Mouse (Mus musculus) limb, embryonic 14.5 days (tissue): ENCODE data around the gene Myo10. TPM values are rescaled to one million over a fixed set of nuclear protein-coding genes. Genes with fewer than 3 reads are reported as not detected.

Experiments used
- ATAC-seq: fragments of 200-750 bp; cut with Nextera tagmentation; 2 replicates; pipeline ENCODE4 v1.8.0; 2017; ENCODE audit warnings: low read depth, moderate number of reproducible peaks, moderate TSS enrichment; ENCODE audit not compliant: low FRiP score
- DNase-seq: peaks from one replicate; pipeline ENCODE4 v3.0.0-alpha.2; 2015; ENCODE audit warnings: low spot score
- H3K27ac ChIP-seq: fragments of 300-500 bp; sonication (generic); replicated peaks from 2 replicates; pipeline ENCODE4 v1.5.1; 2014; ENCODE audit warnings: low read depth, mild to moderate bottlenecking, low read length, moderate library complexity, mixed read lengths
- H3K27me3 ChIP-seq: fragments of 300-500 bp; sonication (generic); 2 replicates; pipeline ENCODE4 v1.6.1; 2014; ENCODE audit warnings: low read length, mixed read lengths; ENCODE audit not compliant: control insufficient read depth, insufficient read depth
- H3K36me3 ChIP-seq: fragments of 300-500 bp; sonication (generic); 2 replicates; pipeline ENCODE4 v1.6.1; 2014; ENCODE audit warnings: mild to moderate bottlenecking, low read length, moderate library complexity, mixed read lengths; ENCODE audit not compliant: control insufficient read depth, insufficient read depth
- H3K4me1 ChIP-seq: fragments of 300-500 bp; sonication (generic); 2 replicates; pipeline ENCODE4 v1.6.1; 2014; ENCODE audit warnings: antibody characterized with exemption, low read length, mixed read lengths; ENCODE audit not compliant: control insufficient read depth, insufficient read depth
- H3K4me2 ChIP-seq: fragments of 300-500 bp; sonication (generic); replicated peaks from 2 replicates; pipeline ENCODE4 v1.6.1; 2014; ENCODE audit warnings: low read depth, mild to moderate bottlenecking, low read length, moderate library complexity; ENCODE audit not compliant: severe bottlenecking
- H3K4me3 ChIP-seq: fragments of 300-500 bp; sonication (generic); replicated peaks from 2 replicates; pipeline ENCODE4 v1.5.1; 2014; ENCODE audit warnings: low read length
- H3K9ac ChIP-seq: fragments of 300-500 bp; sonication (generic); 2 replicates; pipeline ENCODE4 v1.6.1; 2014; ENCODE audit warnings: mild to moderate bottlenecking, low read depth, low read length, moderate library complexity; ENCODE audit not compliant: severe bottlenecking
- H3K9me3 ChIP-seq: fragments of 300-500 bp; sonication (generic); 2 replicates; pipeline ENCODE4 v1.6.1; 2016; ENCODE audit warnings: low read length; ENCODE audit not compliant: control insufficient read depth
- POLR2A ChIP-seq: fragments of 200-500 bp; IDR thresholded peaks from 2 replicates; pipeline ENCODE4 v1.8.0; 2012; ENCODE audit warnings: inconsistent platforms, mild to moderate bottlenecking, moderate library complexity, borderline replicate concordance; ENCODE audit not compliant: insufficient read depth, insufficient read length; ENCODE audit errors: extremely low read depth
- WGBS: fragments of 180-500 bp; shearing (Covaris S2); extraction: QIAGEN DNeasy Blood & Tissue Kit; methylation state at CpG from one replicate; pipeline ENCODE4 v1.1.7; 2014; 5-methylcytosine and 5-hydroxymethylcytosine counted together
- polyA plus RNA-seq, 2 experiments: library from polyadenylated mRNA; depleted of rRNA in 1 of 2; stranded (reverse) in 1 of 2; unstranded in 1 of 2; fragments of >200 nt; fragmentation: Nextera tagmentation in 1 of 2; extraction: Ambion mirVana in 1 of 2; gene quantifications; 2 replicates each; pipeline versions ENCODE4 v1.2.1 to v1.2.3; 2012 to 2014

Myo10 gene
- polyA plus RNA-seq, 2 experiments: 26.9 to 28.8 TPM

- H3K4me1 ChIP-seq: peaks cover 6% of the 10 kb centered on the region; the same call in 1 of the 2 replicates
- H3K27me3 ChIP-seq: no peaks in the 10 kb centered on the region
- H3K4me2 ChIP-seq: no peak overlapping the region
- H3K36me3 ChIP-seq: peaks cover 74% of the 10 kb centered on the region
- no peak for DNase-seq
- no peak for TF ChIP-seq POLR2A
- ATAC-seq: no peak
- no peak overlapping the region for H3K9ac ChIP-seq
- H3K9me3 ChIP-seq: no peaks in the 10 kb centered on the region
- H3K27ac ChIP-seq: no peak overlapping the region
- WGBS: 90% methylated on average over 7 of the region's 7 CpGs
- H3K4me3 ChIP-seq: no peak overlapping the region
Measured at GRCm38 (mm10) chr15:25788565-25788964, 166.2 kb downstream of the Myo10 start.

DNA sequence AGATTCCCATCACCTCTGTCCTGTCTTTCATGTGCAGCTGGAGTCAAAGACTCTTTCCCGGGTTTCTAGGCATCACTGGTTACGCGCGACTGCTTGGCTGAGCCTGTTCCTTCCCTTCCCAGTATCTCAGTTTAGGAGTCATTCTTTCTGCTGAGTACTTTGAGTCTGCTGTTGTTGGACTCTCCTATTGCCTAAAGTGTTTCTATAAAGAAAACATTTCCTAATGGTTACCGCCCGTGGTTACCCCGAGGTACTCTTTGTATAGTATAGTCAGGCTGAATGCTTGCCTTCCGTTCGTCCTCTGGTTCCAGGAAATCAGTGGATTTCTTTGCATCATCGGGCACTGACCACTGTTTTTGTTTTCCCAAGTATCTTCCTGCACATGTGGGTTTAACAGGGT lies 166.9 kb downstream of the Myo10 start:
- H3K9ac ChIP-seq: no peak overlapping the region
- H3K9me3 ChIP-seq: no peaks in the 10 kb centered on the region
- ATAC-seq (no peak), DNase-seq (no peak)
- no peak overlapping the region for H3K4me2 ChIP-seq
- no peak for TF ChIP-seq POLR2A
- H3K27me3 ChIP-seq: no peaks in the 10 kb centered on the region
- H3K36me3 ChIP-seq: peaks cover 73% of the 10 kb centered on the region
- no peak overlapping the region for H3K27ac ChIP-seq
- no peak overlapping the region for H3K4me3 ChIP-seq
- 87% methylated on average over 10 of the region's 10 CpGs for WGBS
- H3K4me1 ChIP-seq: peaks cover 9% of the 10 kb centered on the region; the same call in 1 of the 2 replicates

- ATAC-seq (peak; percentile 31; the same call in 1 of the 2 replicates), DNase-seq (peak; percentile 32)
- WGBS: 76% methylated on average over 8 of the region's 8 CpGs
- Histone ChIP-seq H3K4me3 (no peak overlapping the region), H3K27ac (no peak overlapping the region), H3K9me3 (no peaks in the 10 kb centered on the region), H3K4me1 (peaks cover 3% of the 10 kb centered on the region; the same call in 1 of the 2 replicates), H3K4me2 (no peak overlapping the region), H3K27me3 (no peaks in the 10 kb centered on the region), H3K9ac (no peak overlapping the region), H3K36me3 (peaks cover 67% of the 10 kb centered on the region)
- TF ChIP-seq POLR2A: no peak
Measured at GRCm38 (mm10) chr15:25791660-25792353, 169.5 kb downstream of the Myo10 start.

GRCm38 (mm10) chr15:25794123-25794522 lies 171.8 kb downstream of the Myo10 start:
- ATAC-seq: no peak
- H3K9me3 ChIP-seq: no peaks in the 10 kb centered on the region
- H3K4me3 ChIP-seq: no peak overlapping the region
- H3K27me3 ChIP-seq: no peaks in the 10 kb centered on the region
- peaks cover 65% of the 10 kb centered on the region for H3K36me3 ChIP-seq
- 0 out of 2 replicates have a peak, but pooled peaks cover 3% of the 10 kb centered on the region for H3K4me1 ChIP-seq
- H3K9ac ChIP-seq: no peak overlapping the region
- no peak overlapping the region for H3K27ac ChIP-seq
- peak; percentile 30 for DNase-seq
- no peak for TF ChIP-seq POLR2A
- no peak overlapping the region for H3K4me2 ChIP-seq
- 45% methylated on average over 8 of the region's 8 CpGs for WGBS

DNA sequence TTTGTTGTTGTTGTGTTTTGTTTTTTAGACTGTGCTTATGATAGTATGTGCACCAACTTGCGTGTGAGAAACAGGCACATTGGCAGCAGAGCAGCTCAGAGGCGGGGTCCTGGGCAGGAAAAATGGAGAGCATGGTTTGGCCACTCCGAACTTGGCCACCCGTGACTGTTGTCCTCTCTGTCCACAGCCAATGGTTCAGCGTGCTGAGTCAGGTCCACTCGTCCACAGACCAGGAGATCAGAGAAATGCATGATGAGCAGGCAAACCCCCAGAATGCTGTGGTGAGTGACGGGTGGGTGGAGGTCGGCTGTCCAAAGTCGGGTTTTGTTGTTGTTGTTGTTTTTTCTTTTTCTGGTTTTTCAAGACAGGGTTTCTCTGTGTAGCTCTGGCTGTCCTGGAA lies 173.2 kb downstream of the Myo10 start:
- DNase-seq (no peak), ATAC-seq (no peak)
- no peaks in the 10 kb centered on the region for H3K9me3 ChIP-seq
- WGBS: 97% methylated on average over 9 of the region's 9 CpGs
- peaks cover 65% of the 10 kb centered on the region for H3K36me3 ChIP-seq
- H3K9ac ChIP-seq: no peak overlapping the region
- H3K27ac ChIP-seq: no peak overlapping the region
- no peak for TF ChIP-seq POLR2A
- H3K4me1 ChIP-seq: 0 out of 2 replicates have a peak, but pooled peaks cover 3% of the 10 kb centered on the region
- no peak overlapping the region for H3K4me2 ChIP-seq
- no peaks in the 10 kb centered on the region for H3K27me3 ChIP-seq
- H3K4me3 ChIP-seq: no peak overlapping the region
